Mouse (Mus musculus) CH12.LX (cell line): ENCODE results near the gene Neb.
A peak's percentile ranks its signal among the peaks of the same experiment; 100 is the strongest.

ENCODE experiments used
- CTCF ChIP-seq, 2 experiments: IDR thresholded peaks in 1 of 2; conservative IDR thresholded peaks in 1 of 2; 2 replicates each; pipeline ENCODE4 v1.5.1; 2011 to 2012; ENCODE audit warnings: low read depth in 2 of 2, low read length in 2 of 2, improper control_type of control experiment in 1 of 2, inconsistent platforms in 1 of 2, mild to moderate bottlenecking in 1 of 2, moderate library complexity in 1 of 2
- ELF1 ChIP-seq: IDR thresholded peaks from 2 replicates; pipeline ENCODE4 v1.6.1; 2014; ENCODE audit warnings: low read depth, mild to moderate bottlenecking, inconsistent platforms, low read length, improper control_type of control experiment
- EP300 ChIP-seq: IDR thresholded peaks from 2 replicates; pipeline ENCODE4 v1.6.1; 2011; ENCODE audit warnings: low read length, improper control_type of control experiment
- HCFC1 ChIP-seq: IDR thresholded peaks from 2 replicates; pipeline ENCODE4 v1.6.1; 2012; ENCODE audit warnings: low read depth, mild to moderate bottlenecking, inconsistent platforms, low read length, improper control_type of control experiment
- NRF1 ChIP-seq: IDR thresholded peaks from 2 replicates; pipeline ENCODE4 v1.6.1; 2014; ENCODE audit warnings: low read depth, mild to moderate bottlenecking, inconsistent platforms, low read length, improper control_type of control experiment, moderate library complexity
- POLR2A ChIP-seq: IDR thresholded peaks from 2 replicates; pipeline ENCODE4 v1.6.1; 2011; ENCODE audit warnings: low read depth, mild to moderate bottlenecking, improper control_type of control experiment, low read length
- SMC3 ChIP-seq: IDR thresholded peaks from 2 replicates; pipeline ENCODE4 v1.6.1; 2011; ENCODE audit warnings: low read depth, low read length, improper control_type of control experiment
- ZKSCAN1 ChIP-seq: IDR thresholded peaks from 2 replicates; pipeline ENCODE4 v1.6.1; 2012; ENCODE audit warnings: low read depth, inconsistent platforms, low read length, improper control_type of control experiment, borderline replicate concordance

DNA sequence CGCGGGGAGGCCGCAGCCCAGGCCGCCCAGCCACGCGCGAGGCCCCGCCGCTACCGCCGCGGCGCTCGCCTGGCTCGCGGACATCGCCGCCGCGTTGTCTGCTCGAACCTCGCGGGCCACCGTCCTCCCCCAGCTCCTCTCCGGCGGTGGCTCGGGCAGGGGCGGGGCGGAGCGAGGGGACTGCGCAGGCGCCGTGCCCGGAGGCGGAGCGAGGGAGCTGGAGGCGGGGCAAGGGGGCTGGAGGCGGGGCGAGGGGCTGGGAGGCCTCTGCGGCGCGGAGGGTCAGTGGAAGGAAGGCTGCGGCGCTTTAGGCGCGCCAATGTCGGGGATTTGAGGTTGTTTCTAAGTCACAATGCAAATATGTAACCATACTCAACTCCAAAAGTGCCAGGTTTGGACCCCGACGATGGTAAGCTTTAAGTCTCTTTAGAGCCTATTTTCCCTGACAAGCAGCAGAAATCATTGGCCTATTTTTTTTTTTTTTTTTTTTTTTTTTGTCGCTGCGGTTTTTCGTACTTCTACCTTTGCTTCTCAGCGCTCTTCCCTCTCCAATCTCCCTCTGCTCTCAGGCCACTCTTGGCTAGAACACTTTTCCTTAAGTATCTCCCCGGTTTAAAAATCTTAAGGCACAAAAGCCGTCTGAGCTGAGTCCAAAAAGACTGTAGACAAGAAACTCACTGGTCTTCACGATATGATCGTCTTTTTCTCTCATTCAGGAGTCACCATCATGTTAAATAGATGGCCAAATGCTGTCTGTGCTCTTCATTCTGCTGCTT lies 46.7 kb upstream of the Neb start, which contains the start of gene Arl5a:
- TF ChIP-seq POLR2A (peak; percentile 71), ZKSCAN1 (no peak), EP300 (peak; percentile 24; the same call in 1 of the 2 replicates), CTCF (conservative IDR thresholded peaks at IDR 0.05 in 1 of 2, IDR thresholded peaks at IDR 0.05 in 1 of 2; ENCODE audit: low read depth in 2 of 2, low read length in 2 of 2) (no peak), NRF1 (peak; percentile 88), HCFC1 (peak; percentile 54; the same call in 1 of the 2 replicates), ELF1 (0 out of 2 replicates have a peak, but pooled peaks have one; percentile 32), SMC3 (no peak)
